Mouse (Mus musculus) left cerebral cortex, postnatal 4 days (tissue): ENCODE data around the gene Arsb. TPM values are rescaled to one million over a fixed set of nuclear protein-coding genes. Genes with fewer than 3 reads are reported as not detected.
A peak's percentile ranks its signal among the peaks of the same experiment; 100 is the strongest.

Source experiments
- DNase-seq: peaks from one replicate; pipeline ENCODE4 v3.0.0-alpha.2; 2022
- intact Hi-C: fragments of 180-260 bp; cut with DNase I; formaldehyde crosslinking; loops from one replicate; pipeline ENCODE4 v1.15.1; 2025
- total RNA-seq, 2 experiments: library from RNA; stranded (reverse); gene quantifications; 2 replicates each; pipeline ENCODE4 v1.2.3; 2021

Arsb gene
- total RNA-seq: 10 to 100 TPM; 31.7 to 34.8 TPM

DNA sequence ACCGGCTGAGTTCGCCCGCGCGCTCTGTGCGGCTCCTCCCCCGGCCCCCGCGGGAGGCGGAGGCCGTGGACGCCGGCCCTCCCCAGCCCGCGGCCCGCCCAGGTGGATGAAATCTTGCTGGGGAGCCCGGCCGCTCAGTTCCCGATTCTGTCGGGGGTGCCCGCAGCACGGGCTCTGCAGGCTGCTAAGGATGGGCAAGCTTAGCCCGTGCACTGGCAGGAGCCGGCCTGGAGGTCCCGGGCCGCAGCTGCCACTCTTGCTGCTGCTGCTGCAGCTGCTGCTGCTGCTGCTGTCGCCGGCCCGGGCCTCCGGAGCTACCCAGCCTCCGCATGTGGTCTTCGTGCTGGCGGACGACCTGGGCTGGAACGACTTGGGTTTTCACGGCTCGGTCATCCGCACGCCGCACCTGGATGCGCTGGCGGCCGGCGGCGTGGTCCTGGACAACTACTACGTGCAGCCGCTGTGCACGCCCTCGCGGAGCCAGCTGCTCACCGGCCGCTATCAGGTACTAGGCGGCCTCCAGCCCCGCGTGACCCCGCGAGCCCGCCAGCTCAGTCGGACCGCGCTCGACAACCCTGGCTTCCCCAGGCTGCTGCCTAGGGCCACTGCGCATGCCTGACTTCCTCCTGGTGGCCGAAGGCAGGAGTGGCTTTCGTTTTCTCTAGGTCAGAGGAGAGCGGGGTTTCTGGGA lies at the start of gene Arsb:
Arsb (plus strand) TSS at position 43 of the 691 bp plus-strand sequence.
- intact Hi-C loops: no loop called here
- DNase-seq: peak; percentile 89

DNA sequence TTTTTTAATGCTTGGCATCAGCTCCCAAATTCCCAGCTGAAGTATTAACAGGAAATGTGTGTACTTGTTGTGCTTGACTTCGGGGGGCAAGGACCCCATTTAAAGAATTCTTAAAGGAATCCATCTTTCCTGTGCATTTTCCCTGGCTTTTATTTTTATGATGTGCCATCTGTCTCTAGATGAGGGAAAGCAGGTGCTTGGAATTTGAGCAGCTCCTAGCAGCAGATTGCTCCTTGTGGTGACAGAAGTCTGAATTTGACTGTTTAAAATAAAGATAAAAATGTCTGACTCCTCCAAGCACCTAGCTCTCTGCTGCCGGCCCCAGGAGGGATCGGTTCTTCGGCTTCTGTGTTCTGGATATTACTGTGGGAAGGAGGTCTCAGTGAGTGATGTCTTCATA lies 49.5 kb upstream of the Arsb start:
- no peak for DNase-seq

DNA sequence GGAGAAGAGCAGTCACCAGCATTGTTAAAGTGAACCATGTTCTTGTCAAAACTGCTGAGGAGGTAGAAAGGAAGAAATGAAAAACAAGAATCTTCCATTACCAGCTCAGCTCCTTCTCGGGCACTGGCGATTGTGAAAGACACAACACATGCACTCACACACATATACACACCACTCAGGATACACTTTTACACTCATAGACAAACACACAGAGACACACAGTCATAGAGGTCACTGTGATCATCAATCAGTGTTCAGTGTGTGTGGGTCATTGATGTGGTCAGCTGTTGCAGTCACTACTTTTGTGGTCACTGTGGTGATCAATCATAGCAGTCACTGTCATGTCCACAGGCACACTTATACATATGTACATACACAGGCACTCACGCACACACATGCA lies 48.0 kb upstream of the Arsb start:
- DNase-seq: no peak
- intact Hi-C loops: loop anchor here (5.0 kb wide), 1 partner anchor 111 kb away; no protein-coding TSS in a partner anchor

More for the DNA sequence above, 49.5 kb upstream of the Arsb start:
- intact Hi-C loops: loop anchor here (5.0 kb wide), 1 partner anchor 110 kb away; no protein-coding TSS in a partner anchor

DNA sequence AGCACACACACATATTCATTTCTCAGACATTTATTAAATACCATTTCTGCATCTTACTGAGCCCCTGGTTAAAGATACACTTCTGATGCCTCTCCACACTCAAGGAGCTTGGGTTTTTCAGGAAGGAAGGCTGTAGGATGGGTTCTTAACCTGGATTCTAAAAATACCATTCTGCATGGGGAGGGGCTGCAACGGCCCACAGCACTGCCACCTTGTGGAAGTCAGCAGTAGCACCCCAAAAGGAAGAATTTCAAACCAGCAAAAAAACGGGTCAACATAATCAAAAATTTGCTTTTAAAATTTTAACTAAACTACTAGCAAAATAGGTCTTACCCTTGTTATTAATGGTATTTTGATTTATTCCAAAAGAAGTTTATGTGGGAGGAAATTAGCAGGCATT lies 47.2 kb upstream of the Arsb start:
- no peak for DNase-seq
- intact Hi-C loops: loop anchor here (5.0 kb wide), 1 partner anchor 112 kb away; no protein-coding TSS in a partner anchor

DNA sequence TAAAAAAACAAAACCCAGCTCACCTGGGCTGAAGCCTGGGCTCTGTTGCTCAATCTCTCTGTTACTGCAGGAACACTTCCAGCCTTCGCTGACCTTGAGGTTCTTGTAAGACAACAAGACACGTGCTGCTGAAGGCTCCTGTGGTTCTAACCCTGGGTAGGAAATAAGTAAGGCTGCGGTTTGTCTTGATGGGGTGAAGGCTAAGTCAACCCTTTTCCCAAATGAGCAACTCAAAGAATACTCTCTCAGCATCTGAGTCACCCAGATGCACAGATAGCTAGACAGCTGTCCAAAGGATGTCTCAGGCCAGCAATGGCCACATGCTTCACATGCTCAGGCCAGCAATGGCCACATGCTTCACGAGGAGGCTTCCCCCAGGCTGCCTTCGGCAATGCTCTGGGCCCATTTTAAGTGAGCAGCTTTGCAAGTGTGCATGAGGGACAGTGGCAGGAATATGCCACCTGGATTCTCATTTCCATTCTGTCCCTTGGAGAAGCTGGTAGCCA lies 36.2 kb upstream of the Arsb start:
- intact Hi-C loops: no loop called here
- no peak for DNase-seq

DNA sequence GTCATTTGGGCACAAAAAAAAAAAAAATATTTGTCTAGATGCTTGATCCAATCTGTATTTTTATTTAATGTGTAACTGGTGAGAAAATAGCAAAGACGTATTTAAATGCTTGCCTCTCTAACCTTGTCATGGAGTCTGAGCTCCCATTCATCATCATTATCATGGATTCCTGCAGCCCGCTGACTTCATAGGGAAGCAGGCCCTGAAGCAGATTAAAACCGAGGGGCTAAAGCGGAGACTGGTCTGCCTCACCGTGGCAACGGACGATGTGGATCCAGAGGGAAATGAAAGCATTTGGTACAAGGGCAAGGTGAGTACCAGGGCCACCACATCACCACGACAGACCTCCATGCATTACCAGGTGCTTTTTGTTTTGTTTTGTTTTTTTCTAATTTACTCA lies 27.3 kb upstream of the Arsb start:
- no peak for DNase-seq
- intact Hi-C loops: no loop called here

DNA sequence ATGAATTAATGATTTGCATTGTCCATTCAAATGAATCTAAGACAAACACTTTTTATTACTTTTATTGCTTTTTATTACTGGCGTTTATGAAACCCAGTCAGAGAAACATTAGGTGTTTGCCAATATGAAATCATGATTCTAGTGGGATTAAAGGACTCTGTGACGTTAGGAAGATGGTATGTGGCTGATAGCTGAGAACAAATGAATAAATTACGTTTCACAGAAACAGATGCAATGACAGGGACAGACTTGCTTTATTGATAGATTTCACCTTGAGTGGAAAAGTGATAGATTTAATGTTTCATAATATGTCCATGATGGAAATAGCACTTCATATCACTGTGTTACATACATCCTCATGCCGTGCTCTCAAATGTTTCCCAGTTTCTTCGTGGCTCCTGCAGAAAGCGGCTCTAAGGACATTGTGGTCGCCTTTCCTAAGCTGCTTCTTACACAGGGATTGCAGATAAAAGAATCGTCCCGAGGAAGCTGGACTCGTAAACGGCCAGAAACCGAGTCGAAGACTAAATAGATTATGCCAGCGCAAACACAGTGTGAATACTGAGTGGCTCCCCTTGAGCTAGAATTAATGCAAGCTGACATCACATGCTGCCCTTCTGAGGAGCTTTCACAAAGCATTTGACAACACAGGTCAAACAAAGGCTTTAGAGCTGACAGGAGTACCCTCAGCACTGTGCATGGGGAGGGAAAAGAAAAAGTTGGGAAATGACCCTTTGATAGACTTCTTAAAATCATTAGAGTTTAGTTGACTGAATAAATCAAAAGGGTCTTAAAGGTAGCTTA lies 18.6 kb upstream of the Arsb start:
- DNase-seq: no peak
- intact Hi-C loops: no loop called here

DNA sequence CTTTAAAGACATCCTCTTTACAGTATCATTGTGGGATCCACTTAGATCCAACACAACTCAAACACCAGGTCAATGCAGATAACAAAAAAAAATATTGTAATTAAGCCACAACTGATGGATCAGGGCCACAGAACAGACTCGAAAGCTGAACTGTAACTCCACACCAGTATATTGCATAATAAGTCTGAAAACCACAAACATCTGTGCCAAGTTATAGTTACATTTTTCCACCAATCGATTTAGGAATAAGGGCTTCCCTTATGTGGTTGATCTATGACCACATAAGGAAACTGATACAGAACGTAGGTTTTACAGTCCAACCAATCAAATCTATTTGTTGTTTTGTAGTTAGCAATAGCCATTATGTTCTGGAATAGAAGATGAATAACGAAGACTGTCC lies 16.3 kb upstream of the Arsb start:
- no peak for DNase-seq
- intact Hi-C loops: no loop called here

DNA sequence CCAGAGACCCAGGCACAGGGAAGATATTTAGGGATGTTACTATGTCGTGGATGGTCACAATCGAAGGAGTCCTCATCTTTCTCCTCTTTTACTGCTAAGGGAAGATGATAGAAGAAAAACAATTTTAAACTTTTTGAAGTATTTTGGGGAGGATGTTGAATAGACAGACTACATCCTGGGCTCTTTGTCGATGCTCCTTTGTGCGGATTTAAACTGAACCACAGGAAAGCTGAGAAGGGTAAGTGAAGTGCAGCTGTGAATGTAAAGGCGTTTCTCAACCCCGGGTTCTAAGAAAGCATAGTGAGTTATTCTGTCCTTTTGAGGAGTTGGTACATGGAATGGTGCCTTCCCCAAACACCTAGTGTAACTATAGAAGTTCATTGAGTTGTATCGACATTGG lies 14.8 kb upstream of the Arsb start:
- DNase-seq: no peak
- intact Hi-C loops: no loop called here

DNA sequence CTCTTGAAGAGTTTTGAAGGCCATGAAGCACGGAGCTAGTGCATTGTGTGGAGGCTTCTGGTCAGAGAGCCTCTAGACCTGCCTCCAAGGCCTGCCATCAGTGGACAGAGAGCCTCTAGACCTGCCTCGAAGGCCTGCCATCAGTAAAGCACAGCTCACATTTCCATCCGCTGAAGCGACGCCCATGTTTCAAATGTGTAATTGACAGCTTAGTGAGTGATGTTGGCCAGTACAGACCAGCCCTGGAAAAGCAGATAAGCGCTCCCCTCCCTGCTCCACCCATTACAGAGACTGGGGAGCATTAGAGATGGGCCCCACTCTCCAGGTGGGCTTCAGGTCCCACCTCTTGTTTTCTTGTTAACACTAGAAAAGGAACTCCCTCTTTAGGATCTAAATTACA lies 13.9 kb upstream of the Arsb start:
- no peak for DNase-seq
- intact Hi-C loops: no loop called here

DNA sequence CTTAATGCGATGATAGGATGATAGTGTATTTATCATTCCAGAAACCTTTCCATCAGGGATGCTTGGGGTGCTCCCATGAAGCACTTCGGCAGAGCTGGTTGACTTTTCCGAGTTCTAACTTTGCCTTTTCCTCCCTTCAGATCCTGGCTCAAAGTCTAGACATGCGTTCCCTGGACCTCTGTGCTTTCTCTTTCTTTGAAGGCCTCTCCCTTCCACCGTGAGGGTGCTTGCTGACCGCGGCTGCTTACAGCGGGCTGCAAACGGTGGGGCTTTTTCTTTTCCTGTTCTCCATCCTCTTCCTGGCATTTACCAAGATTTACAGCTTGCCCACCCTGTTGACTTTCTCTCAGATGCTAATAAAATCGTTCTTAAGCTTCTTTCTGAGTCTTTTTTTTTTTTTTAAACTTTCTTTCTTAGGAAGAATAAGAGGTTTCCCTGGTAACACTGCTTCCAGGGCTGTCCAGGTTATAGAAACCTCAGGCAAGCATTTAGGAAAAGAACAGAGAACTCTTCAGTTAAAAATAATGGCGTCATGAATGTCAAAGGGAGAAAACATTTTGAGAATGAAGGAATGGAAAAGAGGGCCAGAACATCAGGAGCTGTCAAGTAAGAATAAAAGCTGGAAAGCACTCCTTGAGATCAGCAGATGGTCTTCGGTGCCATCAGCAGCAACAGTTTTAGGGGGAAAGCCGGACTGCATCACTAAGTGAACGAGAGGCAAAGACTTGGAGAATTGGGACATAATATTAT lies 13.1 kb upstream of the Arsb start:
- intact Hi-C loops: no loop called here
- no peak for DNase-seq

DNA sequence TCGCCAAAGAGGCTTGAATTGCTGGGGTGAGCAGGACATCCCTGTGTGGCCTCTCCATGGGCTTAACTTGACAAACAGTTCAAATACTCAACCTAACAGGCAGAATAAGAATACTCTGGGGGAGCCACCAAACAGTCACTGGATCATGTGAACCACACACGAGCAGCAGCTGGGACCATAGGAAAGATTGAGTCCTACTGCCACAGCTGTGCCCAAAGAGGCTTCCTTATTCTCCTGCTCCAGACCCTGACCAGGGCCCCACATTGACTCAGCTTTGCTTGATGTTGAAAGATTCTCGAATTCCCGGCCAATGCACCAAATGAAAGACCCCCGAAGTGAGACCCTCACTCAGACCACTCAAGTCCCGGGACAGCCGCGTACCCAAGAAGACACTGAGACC lies 9.6 kb upstream of the Arsb start:
- intact Hi-C loops: no loop called here

DNA sequence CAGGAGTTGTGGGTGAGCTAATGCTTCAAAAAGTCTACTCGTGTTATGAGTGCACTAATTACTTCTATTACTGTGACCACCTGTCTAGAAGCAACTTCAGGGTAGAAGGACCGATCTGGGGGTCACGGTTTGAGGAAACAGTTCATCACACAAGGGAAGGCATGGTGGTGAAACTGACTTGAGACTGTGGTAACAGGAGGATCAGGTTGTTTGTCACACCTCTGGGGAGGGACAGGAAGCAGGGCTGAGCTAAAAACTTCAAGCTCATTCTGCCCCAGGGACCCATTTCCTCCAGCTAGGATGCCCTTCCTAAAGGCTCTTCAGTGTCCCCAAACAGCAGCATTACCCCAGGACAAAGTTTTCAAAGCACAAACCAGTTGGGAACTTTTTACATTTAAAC lies 8.6 kb upstream of the Arsb start:
- DNase-seq: no peak
- intact Hi-C loops: no loop called here

More for the DNA sequence above, 9.6 kb upstream of the Arsb start:
- no peak for DNase-seq

DNA sequence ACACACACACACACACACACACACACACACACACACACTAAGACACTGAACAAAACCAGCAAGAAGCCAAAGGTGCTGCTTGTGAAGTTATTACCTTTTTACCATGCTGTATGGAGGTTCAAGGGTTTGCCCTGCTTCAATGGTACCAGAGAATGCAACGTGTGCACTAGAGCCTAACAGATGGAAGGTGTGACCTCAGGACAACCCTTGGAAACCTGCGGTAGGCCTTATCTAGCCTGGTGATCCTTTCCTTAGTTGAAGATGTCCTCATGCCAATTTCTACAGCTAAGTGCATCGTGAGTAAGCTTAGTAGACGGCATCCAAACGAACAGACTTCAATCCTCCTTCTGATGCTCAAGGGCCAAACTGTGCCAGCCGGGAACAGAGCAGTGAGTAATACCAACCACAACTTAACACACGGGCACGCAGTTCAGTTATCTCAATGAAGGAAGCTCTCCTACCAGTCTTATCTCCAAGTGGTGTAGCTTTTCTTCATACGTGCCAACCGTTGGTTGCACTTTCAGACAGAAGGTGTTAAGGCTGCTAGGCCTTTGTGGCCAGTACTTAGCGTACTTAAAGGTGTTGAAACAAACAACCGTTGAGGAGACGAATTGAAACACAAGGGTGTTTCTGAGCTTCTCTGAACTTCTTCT lies 7.0 kb upstream of the Arsb start:
- DNase-seq: no peak
- intact Hi-C loops: no loop called here

DNA sequence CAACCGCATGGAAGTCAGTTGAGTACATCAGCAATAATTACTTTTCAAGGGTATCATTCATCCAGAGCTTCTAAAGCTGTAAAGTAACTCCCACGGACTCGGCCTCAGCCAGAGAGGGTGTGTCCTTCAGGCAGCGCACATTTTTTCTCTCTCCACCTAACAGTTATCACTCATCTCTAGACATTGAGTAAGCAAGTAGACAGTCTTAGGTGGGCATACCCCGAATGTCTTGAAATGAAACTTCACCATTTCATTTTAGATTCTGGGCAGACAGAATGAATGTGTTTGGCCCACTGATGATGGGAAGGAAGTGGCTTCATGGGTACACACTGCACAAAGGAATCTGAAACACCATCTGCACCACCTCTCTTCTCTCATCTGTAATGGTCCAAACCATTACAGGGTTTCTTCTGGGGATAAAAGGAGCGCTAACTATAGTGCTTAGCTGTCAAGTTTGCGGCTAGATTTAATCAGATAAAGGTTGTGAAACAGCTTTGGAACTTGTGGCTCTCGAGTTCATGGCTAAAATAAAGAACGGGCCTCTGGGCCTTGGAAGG lies 321 bp upstream of the Arsb start:
- intact Hi-C loops: no loop called here
- no peak for DNase-seq

DNA sequence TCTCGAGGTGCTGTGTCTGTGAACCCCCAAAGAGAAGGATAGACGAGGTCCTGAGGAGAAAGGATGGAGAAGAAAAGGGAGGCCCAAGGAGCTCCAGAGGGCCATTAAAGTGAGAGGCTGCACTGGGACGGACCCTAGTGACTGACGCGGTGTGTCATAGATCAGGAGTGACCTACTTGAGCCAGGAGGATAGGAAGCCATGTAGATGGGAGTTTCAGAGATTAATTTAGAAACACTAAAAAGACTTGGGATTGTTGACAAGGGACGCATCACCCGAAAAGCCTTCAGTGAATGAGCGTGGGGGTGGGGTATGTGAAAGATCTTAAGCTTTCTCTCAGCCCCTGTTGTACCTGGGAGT lies 828 bp downstream of the Arsb start:
- DNase-seq: no peak
- intact Hi-C loops: no loop called here

DNA sequence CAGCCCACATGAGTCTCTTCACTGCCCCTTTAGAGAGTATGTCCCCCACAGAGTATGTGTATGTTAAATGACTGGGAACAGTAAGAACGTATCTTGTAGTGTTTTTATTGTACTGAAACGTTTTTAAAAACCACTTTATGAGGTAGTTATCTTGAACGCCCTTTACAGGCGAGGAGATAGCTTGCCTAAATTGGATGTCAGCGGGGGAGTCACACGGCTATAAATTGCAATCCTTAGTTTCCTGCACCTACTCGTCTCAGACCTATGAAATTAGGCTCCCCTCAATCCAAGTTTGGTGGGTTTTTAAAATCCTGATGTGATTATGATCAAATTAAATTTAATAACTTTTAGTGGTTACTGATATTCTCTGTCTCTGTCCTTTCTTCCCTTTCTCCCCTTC lies 1.4 kb downstream of the Arsb start:
- no peak for DNase-seq

DNA sequence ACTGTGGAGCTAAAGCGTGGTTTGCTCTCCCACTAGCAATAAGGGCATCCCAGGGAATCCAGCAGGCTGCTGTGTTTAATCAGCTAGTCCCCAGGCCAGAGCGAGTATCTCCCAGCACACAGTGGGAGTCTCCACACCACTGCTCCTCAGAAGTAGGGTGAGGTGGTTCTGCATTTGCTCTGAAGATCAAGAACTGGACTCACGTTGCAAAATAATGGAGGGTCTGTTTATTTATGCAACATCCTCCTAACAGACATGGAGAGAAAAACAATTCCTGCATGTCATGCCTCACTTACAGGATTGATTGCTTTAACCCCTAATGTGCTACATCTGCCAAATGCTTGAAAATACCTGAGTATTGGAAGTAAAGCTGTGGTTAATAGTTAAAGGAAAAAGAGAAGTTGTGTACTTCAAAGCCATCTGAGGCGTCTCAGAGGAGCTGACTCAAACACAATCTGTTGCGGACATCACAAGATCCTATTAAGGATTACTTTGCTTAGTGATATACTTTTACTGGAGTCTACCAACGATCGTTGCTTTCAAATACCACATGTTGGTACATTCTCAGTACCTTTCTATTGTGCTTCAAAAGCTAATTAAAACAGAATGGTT lies 2.4 kb downstream of the Arsb start:
- no peak for DNase-seq
- intact Hi-C loops: no loop called here

More for the DNA sequence above, 1.4 kb downstream of the Arsb start:
- intact Hi-C loops: no loop called here

DNA sequence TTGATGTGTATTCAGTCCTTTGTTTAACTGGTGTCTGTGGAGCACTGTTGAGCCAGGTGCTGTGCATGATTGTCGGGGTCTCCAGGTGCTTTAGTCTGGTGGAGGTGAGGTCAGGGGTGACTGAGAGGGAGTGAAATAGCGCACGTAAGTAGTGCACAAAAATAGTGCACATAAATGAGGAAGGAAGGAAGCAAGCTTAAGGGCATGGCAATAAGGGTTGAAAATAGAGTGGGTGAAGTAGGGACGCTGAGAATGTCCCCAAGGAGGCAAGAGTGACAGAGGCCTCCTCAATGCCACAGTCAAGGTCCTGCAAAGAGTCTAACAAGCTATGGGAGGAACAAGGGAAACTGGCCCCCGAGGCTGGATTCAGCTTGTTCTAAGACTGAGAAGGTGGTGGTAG lies 11.4 kb downstream of the Arsb start:
- no peak for DNase-seq
- intact Hi-C loops: no loop called here

DNA sequence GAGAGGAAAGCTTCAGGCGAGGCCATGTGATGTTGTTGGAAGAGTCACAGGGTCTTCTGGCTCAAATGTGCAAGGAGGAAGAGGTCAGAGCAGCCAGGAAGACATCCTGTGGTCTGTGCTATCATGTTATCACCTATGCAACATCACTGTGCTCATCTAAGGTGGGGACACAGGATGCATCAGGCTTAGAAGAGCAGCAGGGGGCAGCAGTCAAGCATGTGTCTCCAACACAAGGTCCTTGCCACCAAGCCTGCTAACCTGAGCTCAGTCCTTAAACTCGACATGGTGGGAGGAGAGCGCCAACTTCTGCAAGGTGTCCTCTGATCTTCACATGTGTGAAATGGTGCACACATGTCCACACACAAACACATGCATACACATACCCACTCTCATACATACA lies 13.9 kb downstream of the Arsb start:
- intact Hi-C loops: no loop called here
- peak; percentile 30 for DNase-seq
